Mouse (Mus musculus): Measurements from ENCODE around the gene Rhof. TPM values are rescaled to one million over a fixed set of nuclear protein-coding genes. Genes with fewer than 3 reads are reported as not detected.

The Rhof gene
- polyA plus RNA-seq, 1 experiment from 2014 or later = 0.33 TPM

DNA sequence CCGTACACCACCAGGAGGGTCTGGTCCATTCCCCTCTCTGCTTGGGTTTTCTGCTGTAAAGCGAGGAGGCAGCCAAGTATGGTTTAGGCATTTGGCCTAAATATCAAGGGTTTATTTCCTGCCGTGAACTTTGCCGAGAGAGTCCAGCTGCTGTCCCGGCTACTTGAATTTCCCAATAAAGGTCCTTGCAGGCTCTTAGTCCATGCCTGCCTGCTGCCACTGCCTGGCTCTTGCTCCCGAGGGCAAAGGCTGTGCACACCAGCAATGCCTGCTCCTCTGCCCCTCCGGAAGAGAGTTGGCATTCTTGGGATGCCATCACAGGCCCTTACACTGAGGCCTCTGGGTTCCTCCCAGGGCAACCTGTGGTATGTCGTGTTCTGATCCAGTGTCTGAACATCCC lies 28.9 kb downstream of the Rhof start:
- in situ Hi-C loops (cut with MboI; ENCODE audit: low pct_unique_long_range_greater_than_20kb) = no loop called here
- no peak for TF ChIP-seq CTCF (IDR thresholded peaks at IDR 0.05)
- no peak for ATAC-seq
- ChIA-PET POLR2A (no interaction called here), CTCF (no interaction called here)
- DNase-seq (ENCODE audit: low read depth, low spot score) = no peak
- H3K27me3 ChIP-seq = no peaks in the 10 kb centered on the region

DNA sequence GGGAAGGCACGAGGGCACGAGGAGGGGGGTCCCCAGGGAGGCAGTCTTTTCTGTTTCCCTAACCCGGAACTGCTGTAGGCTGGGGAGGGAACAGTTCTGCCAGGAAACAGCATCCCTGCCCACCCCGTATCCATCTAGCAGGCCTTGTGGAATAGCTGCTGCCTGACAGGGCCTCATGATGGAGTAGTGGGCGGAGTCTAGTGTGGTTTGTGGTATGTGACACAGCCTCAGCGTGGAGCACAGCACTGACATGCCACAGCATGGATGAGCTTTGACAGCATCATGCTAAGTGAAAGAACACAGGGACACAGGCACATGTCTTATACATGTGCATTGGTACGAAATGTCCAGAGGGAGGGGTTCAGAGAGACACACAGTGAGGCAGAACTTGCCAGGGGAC lies 30.1 kb downstream of the Rhof start:
- ATAC-seq (no peak), DNase-seq (ENCODE audit: low read depth, low spot score) (no peak)
- ChIA-PET CTCF (no interaction called here), POLR2A (no interaction called here)
- in situ Hi-C loops (cut with MboI; ENCODE audit: low pct_unique_long_range_greater_than_20kb) = no loop called here
- TF ChIP-seq CTCF (IDR thresholded peaks at IDR 0.05) = no peak
- H3K27me3 ChIP-seq = no peaks in the 10 kb centered on the region

DNA sequence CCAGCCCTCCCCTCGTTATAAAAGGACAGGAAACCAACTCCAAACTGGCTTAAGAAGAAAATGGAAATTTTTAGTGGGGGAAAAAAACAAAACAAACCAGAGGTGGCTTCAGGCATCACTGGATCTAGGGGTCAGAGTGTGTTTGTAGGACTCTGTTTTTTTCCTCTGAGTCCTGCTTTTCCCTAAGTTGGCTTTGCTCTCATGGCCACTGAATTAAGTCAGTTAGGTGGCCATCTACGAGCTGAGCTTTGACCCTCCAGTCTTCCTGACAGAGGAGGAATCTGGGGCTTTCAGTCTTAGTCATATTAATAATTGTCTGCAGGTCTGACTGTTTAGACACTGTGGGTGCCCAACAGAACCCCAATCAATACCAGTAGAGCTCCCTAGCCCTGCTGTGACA lies 34.0 kb downstream of the Rhof start:
- in situ Hi-C loops (cut with MboI; ENCODE audit: low pct_unique_long_range_greater_than_20kb) = no loop called here
- ATAC-seq (no peak), DNase-seq (ENCODE audit: low read depth, low spot score) (no peak)
- TF ChIP-seq CTCF (IDR thresholded peaks at IDR 0.05) = no peak
- POLR2A ChIA-PET = no interaction called here
- CTCF ChIA-PET = interaction anchor here (0.6 to 1.6 kb wide), 2 partner anchors 9 to 18 kb away, joined by 3 read pairs; no protein-coding TSS in a partner anchor
- no peaks in the 10 kb centered on the region for H3K27me3 ChIP-seq

DNA sequence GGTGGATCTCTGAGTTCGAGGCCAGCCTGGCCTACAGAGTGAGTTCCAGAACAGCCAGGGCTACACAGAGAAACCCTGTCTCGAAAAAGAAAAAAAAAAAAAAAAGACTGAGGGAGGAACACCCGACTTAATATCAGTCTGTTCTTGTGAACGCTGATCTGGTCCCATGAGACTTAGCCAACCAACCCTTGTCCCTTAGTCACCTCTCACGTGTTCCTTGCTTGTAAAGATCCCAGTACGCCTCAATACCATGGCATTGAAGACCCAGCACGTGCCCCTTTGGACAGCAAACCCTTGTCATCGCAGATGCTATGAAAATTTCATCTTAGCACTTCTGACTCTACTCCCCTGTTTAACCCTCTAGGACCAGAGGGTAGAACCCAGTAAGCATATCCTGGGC lies 36.2 kb downstream of the Rhof start:
- no peak for TF ChIP-seq CTCF (IDR thresholded peaks at IDR 0.05)
- DNase-seq (ENCODE audit: low read depth, low spot score) = no peak
- ATAC-seq = no peak
- in situ Hi-C loops (cut with MboI; ENCODE audit: low pct_unique_long_range_greater_than_20kb) = no loop called here
- ChIA-PET CTCF (no interaction called here), POLR2A (interaction anchor here (0.6 kb wide), 1 partner anchor 47 kb away, joined by 4 read pairs; no protein-coding TSS in a partner anchor)
- no peaks in the 10 kb centered on the region for H3K27me3 ChIP-seq

DNA sequence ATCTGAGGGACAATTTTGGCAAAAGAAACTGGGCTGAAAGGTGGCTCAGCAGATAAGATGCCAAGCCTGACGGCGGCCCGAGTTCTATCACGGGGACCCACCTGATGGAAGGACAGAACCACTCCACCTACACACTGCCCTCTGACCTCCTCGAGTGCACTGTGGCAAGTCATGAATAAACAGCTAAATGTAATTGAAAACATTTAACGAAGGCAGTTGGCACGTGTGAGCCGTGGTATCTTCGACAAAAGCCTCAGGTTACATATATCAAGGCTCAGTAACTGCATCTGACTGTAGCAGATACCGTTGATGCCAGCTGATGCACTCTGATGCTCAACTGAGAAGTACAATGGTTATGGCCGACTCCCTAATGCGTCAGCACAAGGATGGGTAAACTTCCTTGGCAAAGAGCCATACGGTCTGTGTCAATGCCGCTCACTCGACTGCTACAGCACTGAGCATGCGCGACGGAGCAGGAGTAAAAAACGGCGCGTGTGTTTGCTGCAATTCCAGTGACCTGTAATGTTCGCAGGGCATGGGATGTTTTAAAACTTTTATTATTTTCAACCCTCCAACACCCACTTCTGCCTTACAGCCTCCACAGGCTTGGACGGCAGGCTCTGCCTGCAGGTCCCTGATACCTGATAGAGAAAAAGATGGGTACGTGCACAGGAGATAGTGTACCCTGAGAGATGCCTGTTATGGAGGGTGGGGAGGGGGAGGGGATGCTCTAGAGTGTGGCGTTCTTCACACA lies 38.1 kb downstream of the Rhof start:
- ChIA-PET CTCF (no interaction called here), POLR2A (interaction anchor here (0.9 kb wide), 1 partner anchor 15 kb away, joined by 5 read pairs; no protein-coding TSS in a partner anchor)
- TF ChIP-seq CTCF (IDR thresholded peaks at IDR 0.05) = no peak
- in situ Hi-C loops (cut with MboI; ENCODE audit: low pct_unique_long_range_greater_than_20kb) = no loop called here
- DNase-seq (ENCODE audit: low read depth, low spot score) (peak; percentile 25), ATAC-seq (no peak)
- no peaks in the 10 kb centered on the region for H3K27me3 ChIP-seq

DNA sequence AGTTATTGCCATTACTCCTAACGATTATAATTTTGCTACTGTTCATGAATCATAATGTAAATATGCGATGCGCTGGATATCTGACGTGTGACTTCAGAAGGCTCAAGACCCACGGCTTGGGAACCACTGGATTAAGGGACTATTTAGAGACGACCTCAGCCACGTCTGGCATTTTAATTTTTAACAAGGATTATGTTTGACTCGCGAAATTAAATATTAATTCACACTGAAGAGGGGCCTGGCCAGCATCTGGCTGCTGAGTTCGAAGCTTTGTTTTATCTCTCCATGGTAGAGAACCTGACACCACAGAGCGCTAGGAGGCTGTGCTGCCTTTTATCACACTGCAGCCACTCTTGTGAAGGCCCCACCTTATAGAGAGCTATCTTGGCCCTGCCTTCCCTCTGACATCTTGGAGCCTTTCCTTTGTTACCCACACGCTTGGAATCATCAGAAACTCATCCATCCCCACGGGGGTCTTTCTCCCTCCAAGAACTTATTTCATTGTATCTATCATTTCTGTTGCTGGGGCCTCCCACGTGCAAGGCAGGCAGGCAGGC lies 39.3 kb downstream of the Rhof start:
- TF ChIP-seq CTCF (IDR thresholded peaks at IDR 0.05) = no peak
- in situ Hi-C loops (cut with MboI; ENCODE audit: low pct_unique_long_range_greater_than_20kb) = no loop called here
- POLR2A ChIA-PET = interaction anchor here (0.7 kb wide), 1 partner anchor 17 kb away, joined by 3 read pairs; no protein-coding TSS in a partner anchor
- DNase-seq (ENCODE audit: low read depth, low spot score) (no peak), ATAC-seq (no peak)
- CTCF ChIA-PET = interaction anchor here (2.0 kb wide), 1 partner anchor 13 kb away, joined by 4 read pairs; no protein-coding TSS in a partner anchor
- no peaks in the 10 kb centered on the region for H3K27me3 ChIP-seq

DNA sequence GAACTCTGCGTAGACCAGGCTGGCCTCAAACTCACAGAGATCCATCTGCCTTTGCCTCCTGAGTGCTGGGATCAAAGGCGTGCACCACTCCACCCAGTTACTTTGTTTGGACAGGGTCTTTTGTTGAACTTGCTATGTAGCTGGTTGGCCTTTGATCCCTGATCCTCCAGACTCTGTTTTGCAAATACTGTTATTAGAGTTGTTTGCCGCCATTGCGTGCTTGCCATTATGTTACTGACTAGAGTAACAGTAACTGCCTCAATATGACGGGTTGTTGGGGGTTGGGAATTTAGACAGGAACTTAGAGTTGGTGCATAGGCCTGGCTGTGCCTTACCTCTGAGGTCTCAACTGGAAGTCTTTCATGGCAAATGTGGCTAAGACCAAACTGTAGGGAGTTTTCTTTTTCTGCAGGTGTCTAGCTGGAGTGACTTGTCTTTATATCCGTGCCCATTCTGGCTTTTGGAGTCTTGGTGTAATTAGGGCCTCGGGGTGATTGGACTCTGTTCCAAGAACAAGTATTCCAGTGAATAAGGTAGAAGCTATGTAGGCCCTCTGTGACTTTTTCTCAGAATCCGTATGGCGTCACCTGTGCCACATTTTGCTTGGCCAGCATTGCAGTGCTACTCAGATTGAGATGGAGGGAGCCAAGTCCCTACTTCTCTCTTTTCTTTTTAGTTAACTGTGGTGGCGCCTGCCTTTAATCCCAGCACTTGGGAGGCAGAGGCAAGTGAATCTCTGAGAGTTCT lies 41.8 kb downstream of the Rhof start:
- ChIA-PET POLR2A (no interaction called here), CTCF (no interaction called here)
- no peaks in the 10 kb centered on the region for H3K27me3 ChIP-seq
- in situ Hi-C loops (cut with MboI; ENCODE audit: low pct_unique_long_range_greater_than_20kb) = no loop called here
- DNase-seq (ENCODE audit: low read depth, low spot score) = no peak
- TF ChIP-seq CTCF (IDR thresholded peaks at IDR 0.05) = no peak
- no peak for ATAC-seq

DNA sequence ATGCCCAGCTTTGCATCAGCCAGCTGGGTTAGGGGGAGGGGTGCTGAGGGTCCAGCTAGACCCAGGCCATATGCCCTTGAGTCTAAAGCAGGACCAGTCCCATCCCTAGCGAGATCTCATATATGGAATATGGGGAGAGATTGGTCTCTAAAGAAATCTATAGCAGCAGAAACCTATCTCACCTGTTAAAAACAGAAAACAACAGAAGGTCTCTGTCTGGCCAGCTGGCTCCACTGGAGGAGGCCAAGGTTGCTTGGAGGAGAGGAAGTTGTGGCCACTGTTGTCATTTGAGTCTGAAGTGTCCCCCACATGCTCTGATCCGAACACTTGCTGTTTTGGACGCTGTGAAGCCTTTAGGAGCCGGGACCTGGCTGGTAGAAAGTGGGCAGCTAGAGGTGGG lies 43.7 kb downstream of the Rhof start:
- POLR2A ChIA-PET = no interaction called here
- no peak for ATAC-seq
- CTCF ChIA-PET = no interaction called here
- TF ChIP-seq CTCF (IDR thresholded peaks at IDR 0.05) = no peak
- in situ Hi-C loops (cut with MboI; ENCODE audit: low pct_unique_long_range_greater_than_20kb) = no loop called here
- DNase-seq (ENCODE audit: low read depth, low spot score) = no peak
- no peaks in the 10 kb centered on the region for H3K27me3 ChIP-seq

DNA sequence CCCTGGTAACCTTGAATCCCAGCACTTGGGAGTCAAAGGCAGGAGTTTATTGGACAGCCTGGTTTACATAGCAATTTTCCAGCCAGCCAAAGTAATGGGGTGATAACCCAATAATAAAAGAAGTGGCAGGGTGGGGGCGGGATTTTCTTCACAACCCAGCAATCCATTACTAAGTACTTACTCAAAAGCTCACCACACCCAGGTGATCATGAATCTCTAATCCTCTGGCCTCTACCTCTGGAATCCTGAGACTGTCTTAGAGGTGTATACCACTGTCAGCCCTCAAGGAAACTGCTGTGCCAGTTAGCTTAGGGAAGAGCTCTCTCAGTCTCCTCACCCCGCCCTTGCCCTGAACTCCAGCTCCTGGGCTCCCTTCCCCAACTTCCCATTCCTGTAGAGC lies 46.0 kb downstream of the Rhof start:
- H3K27me3 ChIP-seq = no peaks in the 10 kb centered on the region
- ChIA-PET POLR2A (no interaction called here), CTCF (interaction anchor here (1.0 kb wide), 1 partner anchor 14 kb away, joined by 3 read pairs; no protein-coding TSS in a partner anchor)
- in situ Hi-C loops (cut with MboI; ENCODE audit: low pct_unique_long_range_greater_than_20kb) = no loop called here
- no peak for DNase-seq (ENCODE audit: low read depth, low spot score)
- ATAC-seq = no peak
- TF ChIP-seq CTCF (IDR thresholded peaks at IDR 0.05) = no peak

DNA sequence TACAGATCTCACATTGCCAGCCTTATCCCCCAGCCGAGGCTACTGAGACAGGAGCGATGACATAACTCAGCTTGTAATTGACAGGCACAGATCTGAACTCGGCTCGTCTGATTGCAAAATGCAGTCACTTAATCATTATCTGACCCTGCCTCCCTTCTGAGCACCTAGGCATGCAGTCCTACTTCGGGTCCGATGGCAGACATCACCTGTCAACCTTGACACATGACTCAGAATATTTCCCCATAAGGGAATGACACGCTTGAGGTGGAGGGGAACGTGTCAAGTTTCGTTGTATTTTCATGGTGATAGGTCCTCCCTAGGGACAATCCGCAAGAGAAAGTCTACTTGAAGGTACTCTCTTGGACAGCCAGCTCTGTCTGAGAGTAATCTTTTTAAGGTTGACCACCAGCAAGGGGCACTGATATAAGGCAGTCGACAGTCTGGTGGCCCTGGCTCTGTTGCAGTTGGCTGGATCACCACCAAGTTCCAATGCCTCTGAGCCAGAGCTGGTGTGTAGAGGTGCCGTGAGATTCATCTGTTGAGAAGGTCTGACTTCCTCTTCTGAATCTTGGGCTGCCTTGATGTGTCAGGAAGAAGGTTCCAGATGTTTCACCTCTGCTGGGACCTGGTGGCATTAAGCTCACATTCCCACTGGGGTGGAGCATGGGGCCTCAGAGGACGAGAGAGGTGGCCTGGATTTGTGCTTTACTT lies 49.0 kb downstream of the Rhof start:
- in situ Hi-C loops (cut with MboI; ENCODE audit: low pct_unique_long_range_greater_than_20kb) = no loop called here
- TF ChIP-seq CTCF (IDR thresholded peaks at IDR 0.05) = no peak
- ATAC-seq (no peak), DNase-seq (ENCODE audit: low read depth, low spot score) (no peak)
- POLR2A ChIA-PET = interaction anchor here (0.8 kb wide), 1 partner anchor 17 kb away, joined by 3 read pairs; no protein-coding TSS in a partner anchor
- no peaks in the 10 kb centered on the region for H3K27me3 ChIP-seq
- CTCF ChIA-PET = interaction anchor here (1.2 to 1.5 kb wide), 4 partner anchors 28 to 71 kb away, joined by 3 to 5 read pairs (median 3); no protein-coding TSS in a partner anchor
